26 mouse cellular contexts compared by ENCODE assay signal in genomic region chr10:23836003-23836964, GRCm38 (mm10). TPM values are rescaled to one million over a fixed set of nuclear protein-coding genes. Genes with fewer than 3 reads are reported as not detected.
DNase-seq lines count a peak whose midpoint lies in the region; ATAC-seq and TF ChIP-seq lines count a peak whose summit lies in the region.
"Had no signal": no experiment of that assay in that cellular context is flagged by ENCODE, and none has a peak within 500 bp of the region (broad histone marks: within the 10 kb centered on the region; RNA-seq: fewer than 3 reads in every experiment).

No protein-coding gene starts in this region.

- ATAC-seq in kidney, embryonic 14.5 days (ENCODE audit: low FRiP score, low TSS enrichment) = no peak
- ATAC-seq in midbrain, embryonic 16.5 days = no peak
- ATAC-seq: forebrain, embryonic 14.5 days had no signal

- peak; percentile 36 for DNase-seq in gastrocnemius, adult 2 months
- DNase-seq in gastrocnemius, adult 18-20 months (ENCODE audit: low spot score) = no peak
- DNase-seq in kidney, adult 18-20 months = peak; percentile 31
- no peak for DNase-seq in kidney, postnatal 10 days
- no peak for DNase-seq in cerebellum, adult 11 months
- DNase-seq: adrenal gland, postnatal 10 days; cerebellum, adult 2 months; cerebellum, postnatal 25 days; gastrocnemius, postnatal 36 days; liver, embryonic 13.5 days; lung, adult 2 months; lung, postnatal 14 days; right cerebral cortex, adult 18-20 months; thymus, adult 18-20 months had no signal

- H3K27ac ChIP-seq in gastrocnemius, adult 2 months = 0 out of 2 replicates have a peak overlapping the region, but pooled peaks have one; percentile 2
- 0 out of 2 replicates have a peak overlapping the region, but pooled peaks have one; percentile 24 for H3K27ac ChIP-seq in kidney, embryonic 14.5 days (ENCODE audit: low read depth, low read length)
- H3K27ac ChIP-seq in small intestine, adult 2 months (ENCODE audit: insufficient read depth, low read depth, low read length) = peak overlapping the region; percentile 95
- H3K27ac ChIP-seq in midbrain, embryonic 16.5 days (ENCODE audit: low read length) = no peak overlapping the region
- H3K27ac ChIP-seq: embryonic facial prominence, embryonic 12.5 days; heart, embryonic 10.5 days; hindbrain, embryonic 12.5 days; limb, embryonic 12.5 days; liver, embryonic 13.5 days; neural tube, embryonic 15.5 days had no signal

- H3K9me3 ChIP-seq in kidney, embryonic 14.5 days (ENCODE audit: control insufficient read depth, low read length) = no peaks in the 10 kb centered on the region
- H3K9me3 ChIP-seq in midbrain, embryonic 16.5 days (replicated peaks; ENCODE audit: control insufficient read depth, low read length, poor library complexity, severe bottlenecking) = no peaks in the 10 kb centered on the region
- H3K9me3 ChIP-seq: embryonic facial prominence, embryonic 12.5 days; heart, embryonic 10.5 days; hindbrain, embryonic 12.5 days; limb, embryonic 12.5 days; liver, embryonic 13.5 days; neural tube, embryonic 15.5 days had no signal

- H3K9ac ChIP-seq in kidney, embryonic 14.5 days (ENCODE audit: low read depth, low read length) = no peak overlapping the region
- H3K9ac ChIP-seq in midbrain, embryonic 16.5 days (ENCODE audit: low read depth, low read length) = no peak overlapping the region
- H3K9ac ChIP-seq: embryonic facial prominence, embryonic 12.5 days; hindbrain, embryonic 12.5 days; limb, embryonic 12.5 days; liver, embryonic 13.5 days; neural tube, embryonic 15.5 days had no signal

- no peaks in the 10 kb centered on the region for H3K36me3 ChIP-seq in kidney, embryonic 14.5 days (ENCODE audit: control insufficient read depth, insufficient read depth, low read length)
- H3K36me3 ChIP-seq in small intestine, adult 2 months (ENCODE audit: control insufficient read depth, insufficient read depth, low read length) = no peaks in the 10 kb centered on the region
- no peaks in the 10 kb centered on the region for H3K36me3 ChIP-seq in midbrain, embryonic 16.5 days (ENCODE audit: control insufficient read depth, insufficient read depth, low read length)
- H3K36me3 ChIP-seq: embryonic facial prominence, embryonic 12.5 days; heart, embryonic 10.5 days; hindbrain, embryonic 12.5 days; limb, embryonic 12.5 days; liver, embryonic 13.5 days; neural tube, embryonic 15.5 days had no signal

- TF ChIP-seq CTCF in gastrocnemius, adult 2 months (IDR thresholded peaks at IDR 0.05) = no peak
- no peak for TF ChIP-seq CTCF in small intestine, adult 2 months (IDR thresholded peaks at IDR 0.05; ENCODE audit: extremely low read depth, insufficient read length, insufficient replicate concordance, low read depth, low read length)

- H3K4me1 ChIP-seq in kidney, embryonic 14.5 days (ENCODE audit: control insufficient read depth, insufficient read depth, low read length) = no peaks in the 10 kb centered on the region
- H3K4me1 ChIP-seq in small intestine, adult 2 months (ENCODE audit: control insufficient read depth, insufficient read depth, insufficient read length, low read length) = peaks cover 16% of the 10 kb centered on the region; the same call in 1 of the 2 replicates
- H3K4me1 ChIP-seq in midbrain, embryonic 16.5 days (ENCODE audit: control insufficient read depth, insufficient read depth, low read length) = no peaks in the 10 kb centered on the region
- H3K4me1 ChIP-seq: embryonic facial prominence, embryonic 12.5 days; heart, embryonic 10.5 days; hindbrain, embryonic 12.5 days; limb, embryonic 12.5 days; neural tube, embryonic 15.5 days had no signal

- no peak overlapping the region for H3K4me2 ChIP-seq in kidney, embryonic 14.5 days (replicated peaks; ENCODE audit: low read depth, low read length)
- H3K4me2 ChIP-seq in midbrain, embryonic 16.5 days (ENCODE audit: low read length) = no peak overlapping the region
- H3K4me2 ChIP-seq: embryonic facial prominence, embryonic 12.5 days; hindbrain, embryonic 12.5 days; limb, embryonic 12.5 days; liver, embryonic 13.5 days; midbrain, embryonic 11.5 days; neural tube, embryonic 15.5 days had no signal

- 59% methylated on average over 9 of the region's 9 CpGs for WGBS in kidney, embryonic 14.5 days
- WGBS in small intestine, adult 2 months = 35% methylated on average over 9 of the region's 9 CpGs
- WGBS in midbrain, embryonic 16.5 days = 82% methylated on average over 9 of the region's 9 CpGs

- no peaks in the 10 kb centered on the region for H3K27me3 ChIP-seq in kidney, embryonic 14.5 days (ENCODE audit: control insufficient read depth, insufficient read depth, low read length)
- H3K27me3 ChIP-seq in small intestine, adult 2 months (ENCODE audit: control insufficient read depth, insufficient read depth, low read length) = no peaks in the 10 kb centered on the region
- H3K27me3 ChIP-seq in midbrain, embryonic 16.5 days (ENCODE audit: control insufficient read depth, insufficient read depth, low read depth, low read length) = no peaks in the 10 kb centered on the region
- H3K27me3 ChIP-seq: embryonic facial prominence, embryonic 12.5 days; hindbrain, embryonic 12.5 days; limb, embryonic 12.5 days; liver, embryonic 13.5 days; neural tube, embryonic 15.5 days had no signal

- intact Hi-C loops in gastrocnemius, adult 2 months (cut with DNase I) = no loop called here

- TF ChIP-seq POLR2A in small intestine, adult 2 months (IDR thresholded peaks at IDR 0.05; ENCODE audit: low read depth, low read length) = no peak

- no peak overlapping the region for H3K4me3 ChIP-seq in gastrocnemius, adult 2 months
- H3K4me3 ChIP-seq in kidney, embryonic 14.5 days (ENCODE audit: low read length) = no peak overlapping the region
- no peak overlapping the region for H3K4me3 ChIP-seq in small intestine, adult 2 months (ENCODE audit: low read depth, low read length)
- no peak overlapping the region for H3K4me3 ChIP-seq in midbrain, embryonic 16.5 days (ENCODE audit: low read depth, low read length)
- H3K4me3 ChIP-seq: embryonic facial prominence, embryonic 12.5 days; heart, embryonic 10.5 days; hindbrain, embryonic 12.5 days; limb, embryonic 12.5 days; liver, embryonic 13.5 days; neural tube, embryonic 15.5 days had no signal

RNA-seq across cellular contexts. Expression of gene Vnn3, which starts 15.0 kb away (rescaled TPM):
- total RNA-seq in gastrocnemius, adult 2 months (2021) = not detected
- total RNA-seq in gastrocnemius, adult 18-20 months (2021) = under 1 TPM in 1 of 2 experiments, not detected in 1; 0.25 TPM
- polyA plus RNA-seq in kidney, embryonic 14.5 days (2014; fragmentation: Nextera tagmentation; extraction: Ambion mirVana) = not detected in 2 replicates
- polyA plus RNA-seq in small intestine, adult 2 months (2012; rRNA removed) = 0.06 and 0.74 TPM in 2 replicates
- 0.22 TPM in 1 of 2 replicates, not detected in the other for polyA plus RNA-seq in midbrain, embryonic 16.5 days (2015; fragmentation: Nextera tagmentation; extraction: Ambion mirVana)
- total RNA-seq: heart, postnatal 14 days; left cerebral cortex, postnatal 10 days had no signal
- polyA plus RNA-seq: embryonic facial prominence, embryonic 12.5 days; forebrain, embryonic 14.5 days; heart, embryonic 10.5 days; hindbrain, embryonic 12.5 days; limb, embryonic 12.5 days; midbrain, embryonic 11.5 days; neural tube, embryonic 15.5 days had no signal

RNA-seq across cellular contexts. Expression of gene Slc18b1, which starts 39.5 kb away (rescaled TPM):
- total RNA-seq in gastrocnemius, adult 2 months (2021) = 1 to 10 TPM; 5.5 to 6.2 TPM
- 1 to 10 TPM; 4.2 to 7.3 TPM for total RNA-seq in gastrocnemius, adult 18-20 months (2021)
- 13.4 and 20.0 TPM in 2 replicates for polyA plus RNA-seq in kidney, embryonic 14.5 days (2014; fragmentation: Nextera tagmentation; extraction: Ambion mirVana)
- polyA plus RNA-seq in small intestine, adult 2 months (2012; rRNA removed) = 9.5 and 16.6 TPM in 2 replicates
- polyA plus RNA-seq in midbrain, embryonic 16.5 days (2015; fragmentation: Nextera tagmentation; extraction: Ambion mirVana) = 17.5 and 19.0 TPM in 2 replicates

RNA-seq across cellular contexts. Expression of gene Rps12, which starts 49.2 kb away (rescaled TPM):
- total RNA-seq in gastrocnemius, adult 2 months (2021) = 100 to 1,000 TPM; 215 to 230 TPM
- total RNA-seq in gastrocnemius, adult 18-20 months (2021) = 100 to 1,000 TPM; 183 to 193 TPM
- polyA plus RNA-seq in kidney, embryonic 14.5 days (2014; fragmentation: Nextera tagmentation; extraction: Ambion mirVana) = 203 and 268 TPM in 2 replicates
- 1,264 and 1,580 TPM in 2 replicates for polyA plus RNA-seq in small intestine, adult 2 months (2012; rRNA removed)
- 83.7 and 87.4 TPM in 2 replicates for polyA plus RNA-seq in midbrain, embryonic 16.5 days (2015; fragmentation: Nextera tagmentation; extraction: Ambion mirVana)

RNA-seq across cellular contexts. Expression of gene Vnn1, which starts 58.2 kb away (rescaled TPM):
- total RNA-seq in gastrocnemius, adult 2 months (2021) = under 1 TPM; 0.17 to 0.23 TPM
- total RNA-seq in gastrocnemius, adult 18-20 months (2021) = under 1 TPM; 0.09 to 0.11 TPM
- 0.74 and 0.79 TPM in 2 replicates for polyA plus RNA-seq in kidney, embryonic 14.5 days (2014; fragmentation: Nextera tagmentation; extraction: Ambion mirVana)
- 9.0 and 118 TPM in 2 replicates for polyA plus RNA-seq in small intestine, adult 2 months (2012; rRNA removed)
- polyA plus RNA-seq in midbrain, embryonic 16.5 days (2015; fragmentation: Nextera tagmentation; extraction: Ambion mirVana) = 0.25 and 0.43 TPM in 2 replicates

Comparison
In these comparisons a context has a peak if more than half of its experiments do, and no peak if none do; other contexts are left out.
1. DNase-seq: peak in gastrocnemius, adult 2 months (single experiment) and kidney, adult 18-20 months (single experiment); none in gastrocnemius, adult 18-20 months (single experiment), kidney, postnatal 10 days (single experiment) and cerebellum, adult 11 months (single experiment).